Mouse (Mus musculus) CH12.LX (cell line): ENCODE results near the gene Gm20388. TPM values are rescaled to one million over a fixed set of nuclear protein-coding genes. Genes with fewer than 3 reads are reported as not detected.

ENCODE experiments used
- DNase-seq: peaks from one replicate; pipeline ENCODE4 v3.0.0-alpha.2; 2013; ENCODE audit errors: extremely low read depth
- H3K27ac ChIP-seq: 2 replicates; pipeline ENCODE4 v1.5.1; 2012; ENCODE audit warnings: low read depth, mild to moderate bottlenecking, control low read depth, moderate library complexity; ENCODE audit not compliant: insufficient read depth
- H3K27me3 ChIP-seq: replicated peaks from 2 replicates; pipeline ENCODE3; 2012; ENCODE audit warnings: inconsistent platforms
- H3K36me3 ChIP-seq, 2 experiments: replicated peaks in 1 of 2; 2 replicates each; pipeline versions ENCODE3 to v1.6.1; 2012; ENCODE audit warnings: inconsistent platforms in 1 of 2, low read length in 1 of 2, mild to moderate bottlenecking in 1 of 2, mixed read lengths in 1 of 2, moderate library complexity in 1 of 2; ENCODE audit not compliant: control insufficient read depth in 1 of 2, insufficient read depth in 1 of 2
- H3K4me1 ChIP-seq, 2 experiments: 2 replicates each; pipeline ENCODE4 v1.6.1; 2012; ENCODE audit warnings: inconsistent platforms in 1 of 2, moderate library complexity in 1 of 2; ENCODE audit not compliant: insufficient read depth in 2 of 2, control insufficient read depth in 1 of 2
- H3K4me2 ChIP-seq: 2 replicates; pipeline ENCODE4 v1.6.1; 2012; ENCODE audit warnings: low read depth, mild to moderate bottlenecking, control low read depth; ENCODE audit not compliant: poor library complexity, insufficient read depth, severe bottlenecking
- H3K4me3 ChIP-seq, 3 experiments: fragments of 150-350 bp in 1 of 3; sonication (generic) in 1 of 3; replicated peaks in 1 of 3; 2 replicates each; pipeline versions ENCODE3 to v1.5.1; 2011 to 2012; ENCODE audit warnings: low read depth in 2 of 3, low read length in 2 of 3, mild to moderate bottlenecking in 2 of 3, moderate library complexity in 2 of 3, control low read depth in 1 of 3, improper control_type of control experiment in 1 of 3, inconsistent platforms in 1 of 3, mixed read lengths in 1 of 3; ENCODE audit not compliant: poor library complexity in 1 of 3
- H3K79me2 ChIP-seq: replicated peaks from 2 replicates; pipeline ENCODE4 v1.6.1; 2012; ENCODE audit warnings: mild to moderate bottlenecking, moderate library complexity; ENCODE audit not compliant: control insufficient read depth, poor library complexity, insufficient read depth, severe bottlenecking; ENCODE audit errors: extremely low read depth
- H3K9ac ChIP-seq: 2 replicates; pipeline ENCODE4 v1.6.1; 2012; ENCODE audit warnings: low read depth, mild to moderate bottlenecking, control low read depth, moderate library complexity; ENCODE audit not compliant: insufficient read depth
- H3K9me3 ChIP-seq: replicated peaks from 2 replicates; pipeline ENCODE3; 2012; ENCODE audit warnings: low read length, inconsistent platforms, mixed read lengths
- BHLHE40 ChIP-seq: IDR thresholded peaks from 2 replicates; pipeline ENCODE4 v1.6.1; 2011; ENCODE audit warnings: mild to moderate bottlenecking, low read depth, low read length, improper control_type of control experiment
- CTCF ChIP-seq, 2 experiments: IDR thresholded peaks in 1 of 2; conservative IDR thresholded peaks in 1 of 2; 2 replicates each; pipeline ENCODE4 v1.5.1; 2011 to 2012; ENCODE audit warnings: low read depth in 2 of 2, low read length in 2 of 2, improper control_type of control experiment in 1 of 2, inconsistent platforms in 1 of 2, mild to moderate bottlenecking in 1 of 2, moderate library complexity in 1 of 2
- ETS1 ChIP-seq: conservative IDR thresholded peaks from 2 replicates; pipeline ENCODE4 v1.6.1; 2012; ENCODE audit warnings: low read depth, mild to moderate bottlenecking, inconsistent platforms, low read length, improper control_type of control experiment, moderate library complexity
- JUND ChIP-seq: conservative IDR thresholded peaks from 2 replicates; pipeline ENCODE4 v1.6.1; 2011; ENCODE audit warnings: low read depth, low read length, improper control_type of control experiment
- KAT2A ChIP-seq: IDR thresholded peaks from 2 replicates; pipeline ENCODE4 v1.6.1; 2012; ENCODE audit warnings: low read length, improper control_type of control experiment, inconsistent platforms; ENCODE audit not compliant: insufficient replicate concordance
- MAX ChIP-seq: IDR thresholded peaks from 2 replicates; pipeline ENCODE4 v1.6.1; 2011; ENCODE audit warnings: low read length, improper control_type of control experiment
- MEF2A ChIP-seq: IDR thresholded peaks from 2 replicates; pipeline ENCODE4 v1.6.1; 2014; ENCODE audit warnings: low read depth, mild to moderate bottlenecking, inconsistent platforms, low read length, improper control_type of control experiment, borderline replicate concordance
- MXI1 ChIP-seq: IDR thresholded peaks from 2 replicates; pipeline ENCODE4 v1.6.1; 2011; ENCODE audit warnings: mild to moderate bottlenecking, low read depth, low read length, improper control_type of control experiment
- MYC ChIP-seq: IDR thresholded peaks from 2 replicates; pipeline ENCODE4 v1.6.1; 2011; ENCODE audit warnings: low read depth, mild to moderate bottlenecking, improper control_type of control experiment, low read length
- NRF1 ChIP-seq: IDR thresholded peaks from 2 replicates; pipeline ENCODE4 v1.6.1; 2014; ENCODE audit warnings: low read depth, mild to moderate bottlenecking, inconsistent platforms, low read length, improper control_type of control experiment, moderate library complexity
- PAX5 ChIP-seq: IDR thresholded peaks from 2 replicates; pipeline ENCODE4 v1.6.1; 2012; ENCODE audit warnings: low read length, inconsistent platforms, mixed read lengths
- POLR2A ChIP-seq: IDR thresholded peaks from 2 replicates; pipeline ENCODE4 v1.6.1; 2011; ENCODE audit warnings: low read depth, mild to moderate bottlenecking, improper control_type of control experiment, low read length
- RAD21 ChIP-seq: IDR thresholded peaks from 2 replicates; pipeline ENCODE4 v1.6.1; 2011; ENCODE audit warnings: low read depth, mild to moderate bottlenecking, low read length, improper control_type of control experiment, moderate library complexity
- SIN3A ChIP-seq: IDR thresholded peaks from 2 replicates; pipeline ENCODE4 v1.6.1; 2012; ENCODE audit warnings: low read length, improper control_type of control experiment, inconsistent platforms
- SMC3 ChIP-seq: IDR thresholded peaks from 2 replicates; pipeline ENCODE4 v1.6.1; 2011; ENCODE audit warnings: low read depth, low read length, improper control_type of control experiment
- TBP ChIP-seq: conservative IDR thresholded peaks from 2 replicates; pipeline ENCODE4 v1.6.1; 2011; ENCODE audit warnings: low read depth, low read length, improper control_type of control experiment
- TCF12 ChIP-seq: IDR thresholded peaks from 2 replicates; pipeline ENCODE4 v1.6.1; 2014; ENCODE audit warnings: low read depth, mild to moderate bottlenecking, inconsistent platforms, low read length, improper control_type of control experiment
- USF1 ChIP-seq: IDR thresholded peaks from 2 replicates; pipeline ENCODE4 v1.6.1; 2014; ENCODE audit warnings: low read depth, mild to moderate bottlenecking, inconsistent platforms, low read length, improper control_type of control experiment
- ZC3H11A ChIP-seq: IDR thresholded peaks from 2 replicates; pipeline ENCODE4 v1.6.1; 2012; ENCODE audit warnings: low read depth, mild to moderate bottlenecking, inconsistent platforms, low read length, improper control_type of control experiment
- ZNF384 ChIP-seq: IDR thresholded peaks from 2 replicates; pipeline ENCODE4 v1.6.1; 2012; ENCODE audit warnings: low read depth, low read length, improper control_type of control experiment, inconsistent platforms
- dilution Hi-C: fragments of 300-500 bp; cut with MboI; formaldehyde crosslinking; loops from 2 replicates; pipeline ENCODE4 v1.14.3; 2020; ENCODE audit warnings: low sequenced_read_pairs; ENCODE audit not compliant: extremely low pct_unique_long_range_greater_than_20kb, extremely low pct_ligation_motif_present
- in situ Hi-C: fragments of 300-500 bp; cut with MboI; formaldehyde crosslinking; loops from 3 replicates; pipeline ENCODE4 v1.14.3; 2019; ENCODE audit warnings: low sequenced_read_pairs, low pct_ligation_motif_present, low pct_unique_long_range_greater_than_20kb, mixed read lengths
- polyA plus RNA-seq: library from polyadenylated mRNA; unstranded; fragments of >175 nt; gene quantifications from 2 replicates; pipeline ENCODE4 v1.2.1, GENCODE M21; 2012; ENCODE audit warnings: low read depth; ENCODE audit not compliant: insufficient read length
- total RNA-seq, 2 experiments: library from RNA; depleted of rRNA; stranded (reverse); fragments of 300-350 nt in 1 of 2; fragments of >200 nt in 1 of 2; gene quantifications; 2 replicates each; pipeline ENCODE4 v1.2.3; 2012 to 2014

Gene Gm20388
- total and polyA plus RNA-seq, 3 experiments = 14.8 to 26.3 (median 22.2) TPM

GRCm38 (mm10) chr8:124201706-124202105, 4291.1 kb downstream of the Gm20388 start:
- Histone ChIP-seq H3K27me3 (no peaks in the 10 kb centered on the region), H3K4me2 (no peak overlapping the region), H3K4me1 (no peaks in the 10 kb centered on the region), H3K9me3 (no peaks in the 10 kb centered on the region), H3K36me3 (no peaks in the 10 kb centered on the region), H3K79me2 (no peaks in the 10 kb centered on the region), H3K4me3 (no peak overlapping the region), H3K9ac (no peak overlapping the region), H3K27ac (no peak overlapping the region)
- dilution Hi-C loops = no loop called here
- DNase-seq = no peak
- in situ Hi-C loops = no loop called here
- TF ChIP-seq SMC3 = no peak
- TF ChIP-seq TCF12 = no peak
- TF ChIP-seq POLR2A = no peak
- no peak for TF ChIP-seq ZC3H11A
- TF ChIP-seq SIN3A = no peak
- TF ChIP-seq TBP = no peak
- no peak for TF ChIP-seq MXI1
- no peak for TF ChIP-seq ZNF384
- no peak for TF ChIP-seq BHLHE40
- no peak for TF ChIP-seq ETS1

- H3K9ac ChIP-seq = no peak overlapping the region
- H3K27ac ChIP-seq = no peak overlapping the region
- in situ Hi-C loops (no loop called here), dilution Hi-C loops (no loop called here)
- H3K36me3 ChIP-seq = no peaks in the 10 kb centered on the region
- H3K79me2 ChIP-seq = no peaks in the 10 kb centered on the region
- H3K4me3 ChIP-seq = no peak overlapping the region
- H3K9me3 ChIP-seq = no peaks in the 10 kb centered on the region
- no peak for DNase-seq
- no peak for TF ChIP-seq ZC3H11A
- no peak for TF ChIP-seq PAX5
- no peak for TF ChIP-seq NRF1
- no peak for TF ChIP-seq MEF2A
- TF ChIP-seq MAX = no peak
- no peak for TF ChIP-seq KAT2A
- TF ChIP-seq MYC = no peak
- no peak for TF ChIP-seq CTCF (conservative IDR thresholded peaks at IDR 0.05 in 1 of 2, IDR thresholded peaks at IDR 0.05 in 1 of 2; ENCODE audit: low read depth in 2 of 2, low read length in 2 of 2)
- no peak for TF ChIP-seq USF1
- TF ChIP-seq RAD21 = no peak
- TF ChIP-seq JUND = no peak
- no peaks in the 10 kb centered on the region for H3K4me1 ChIP-seq
- H3K4me2 ChIP-seq = no peak overlapping the region
- no peaks in the 10 kb centered on the region for H3K27me3 ChIP-seq
Observed at GRCm38 (mm10) chr8:124202895-124203294, 4292.3 kb downstream of the Gm20388 start.
